Mouse (Mus musculus) gastrocnemius, postnatal 14 days (tissue): ENCODE results near the gene Dip2b. TPM values are rescaled to one million over a fixed set of nuclear protein-coding genes. Genes with fewer than 3 reads are reported as not detected.

Source experiments
- total RNA-seq, 2 experiments: library from RNA; stranded (reverse); gene quantifications; 2 replicates each; pipeline ENCODE4 v1.2.3; 2021

Dip2b gene
- total RNA-seq, 2 experiments from 2014 or later, result 10.8 to 13.2 TPM

Other genes starting within 250 kb of the Dip2b start
- gene Lima1, start 163.2 kb upstream of the Dip2b start, total RNA-seq, result 10 to 100 TPM; 16.8 to 23.0 TPM
- under 1 TPM; 0.04 to 0.07 TPM for gene Fam186a, start 71.6 kb upstream of the Dip2b start, total RNA-seq
- gene Larp4, start 68.6 kb upstream of the Dip2b start, total RNA-seq, result 10 to 100 TPM; 40.4 to 41.9 TPM
- gene Atf1, start 189.2 kb downstream of the Dip2b start, total RNA-seq, result 10 to 100 TPM; 31.1 to 40.4 TPM
- gene Tmprss12, start 242.2 kb downstream of the Dip2b start, total RNA-seq, result not detected